Mouse (Mus musculus) megakaryocyte, adult 5-6 weeks (primary cell): ENCODE data around the gene Gpr155. TPM values are rescaled to one million over a fixed set of nuclear protein-coding genes. Genes with fewer than 3 reads are reported as not detected.

Experiments
- ATAC-seq: 2 replicates; pipeline ENCODE4 v1.8.0; 2016; ENCODE audit warnings: mild to moderate bottlenecking, inconsistent platforms; ENCODE audit not compliant: poor library complexity, severe bottlenecking
- total RNA-seq, 2 experiments: library from RNA; stranded (forward) in 1 of 2; stranded (reverse) in 1 of 2; fragments of 153-499, 151-499 nt in 1 of 2; fragments of 221-1000, 200-1000 nt in 1 of 2; gene quantifications; 2 replicates each; pipeline versions ENCODE4 v1.2.3 to v1.2.4; 2015 to 2017

Gene Gpr155
- total RNA-seq, 2 experiments from 2014 or later = 2.5 to 6.0 TPM

DNA sequence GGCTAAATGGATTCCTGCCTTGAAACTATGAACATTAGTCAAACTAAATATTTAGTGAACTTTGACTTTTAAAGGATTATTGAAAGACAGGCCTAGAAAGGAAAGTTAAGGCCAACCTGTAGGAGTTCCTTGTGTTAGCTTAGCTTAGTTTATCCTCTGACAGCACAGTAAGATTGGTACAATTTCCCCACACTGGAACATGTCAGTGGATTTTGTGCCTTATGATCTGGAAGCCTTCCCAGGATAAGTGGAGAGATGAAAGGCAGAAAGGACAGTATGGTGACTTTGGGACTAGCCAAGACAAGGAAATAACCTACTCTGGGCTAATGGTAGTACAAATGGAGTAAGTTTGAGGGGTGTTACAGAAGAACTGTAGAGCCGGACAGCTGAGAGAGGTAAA lies 1.4 kb upstream of the Gpr155 start:
- ATAC-seq = no peak

DNA sequence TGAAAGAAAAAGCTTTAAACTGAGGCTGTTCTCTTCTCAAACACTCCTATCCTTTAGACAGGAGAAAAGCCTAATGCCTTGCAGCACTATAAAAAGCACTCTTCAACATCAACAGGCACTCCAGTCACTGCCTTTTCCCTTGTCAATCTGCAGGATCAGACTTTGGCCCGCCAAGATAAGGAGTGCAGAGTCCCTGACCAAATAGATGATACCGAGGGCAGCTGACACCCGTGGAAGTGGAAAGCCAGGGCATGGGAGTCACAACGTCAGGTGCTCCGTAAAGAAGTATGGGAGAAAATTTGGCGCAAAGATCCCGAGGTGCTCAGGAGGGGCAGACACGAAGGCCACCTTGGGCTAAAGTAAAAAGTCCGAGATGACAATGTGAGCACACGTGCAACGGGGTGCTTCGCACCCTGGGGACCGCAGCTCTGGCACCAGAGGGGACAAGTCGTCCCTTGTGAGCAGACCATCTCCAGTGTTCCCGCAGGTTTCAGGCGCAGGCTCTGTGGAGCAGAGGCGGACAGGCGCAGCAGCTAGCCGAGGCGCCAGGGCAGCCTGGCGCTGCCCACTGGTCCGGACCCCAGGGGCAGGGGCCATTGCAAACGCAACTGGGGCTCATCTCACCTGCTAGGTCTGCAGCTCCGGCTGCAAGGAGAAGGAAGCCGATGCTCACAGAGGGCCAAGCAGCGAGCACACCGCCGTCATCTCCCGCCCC lies 574 bp downstream of the Gpr155 start:
- ATAC-seq = no peak

DNA sequence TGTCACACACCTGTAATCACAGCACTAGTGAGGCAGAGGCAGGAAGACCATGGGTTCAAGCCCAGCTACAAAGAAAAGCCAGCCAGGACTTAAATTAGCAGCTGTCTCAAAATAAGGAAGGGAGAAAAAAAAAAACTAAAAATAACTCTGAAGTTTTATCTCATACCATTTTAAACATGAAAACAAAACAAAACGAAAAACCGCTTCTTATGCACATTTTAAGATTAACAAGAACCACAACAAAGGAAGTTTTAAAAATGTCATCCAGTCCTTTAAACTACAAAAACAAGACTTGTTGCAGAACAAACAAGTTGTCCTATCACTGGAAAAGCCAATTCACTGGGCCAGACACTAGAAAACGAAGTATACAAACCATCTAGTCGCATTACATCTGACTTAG lies 1.2 kb downstream of the Gpr155 start:
- ATAC-seq = no peak

DNA sequence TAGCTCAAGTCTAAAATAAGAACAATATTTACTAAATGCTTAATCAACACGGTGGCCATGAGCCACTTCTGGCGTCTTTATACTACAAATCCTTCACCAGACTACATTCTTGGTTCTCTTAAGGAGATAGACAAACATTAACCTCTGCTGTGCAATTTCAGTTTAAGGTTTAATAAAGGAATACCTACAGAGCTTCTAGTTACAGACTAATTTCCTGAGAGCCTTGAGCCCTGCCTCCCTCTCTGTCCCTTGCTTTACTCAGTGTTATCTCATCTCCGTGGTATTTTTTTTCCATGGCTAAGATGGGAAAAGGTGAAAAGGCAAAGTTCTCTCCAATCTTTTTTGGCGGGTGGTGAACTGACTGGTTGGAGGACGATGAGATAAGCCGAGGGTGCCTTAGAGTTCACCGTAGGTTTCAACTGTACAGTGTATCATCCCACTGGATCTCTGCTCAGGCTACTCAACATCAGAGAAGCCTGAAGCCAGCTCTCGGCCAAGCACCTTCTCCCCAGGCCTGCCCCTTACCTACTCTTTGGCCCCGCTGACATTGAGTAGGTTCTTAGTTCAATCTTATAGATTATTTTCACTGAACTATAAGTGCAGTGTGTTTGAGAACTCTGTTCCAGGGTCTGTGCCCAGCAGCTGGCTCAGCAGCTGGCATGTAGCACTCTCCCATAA lies 5.9 kb downstream of the Gpr155 start:
- no peak for ATAC-seq

DNA sequence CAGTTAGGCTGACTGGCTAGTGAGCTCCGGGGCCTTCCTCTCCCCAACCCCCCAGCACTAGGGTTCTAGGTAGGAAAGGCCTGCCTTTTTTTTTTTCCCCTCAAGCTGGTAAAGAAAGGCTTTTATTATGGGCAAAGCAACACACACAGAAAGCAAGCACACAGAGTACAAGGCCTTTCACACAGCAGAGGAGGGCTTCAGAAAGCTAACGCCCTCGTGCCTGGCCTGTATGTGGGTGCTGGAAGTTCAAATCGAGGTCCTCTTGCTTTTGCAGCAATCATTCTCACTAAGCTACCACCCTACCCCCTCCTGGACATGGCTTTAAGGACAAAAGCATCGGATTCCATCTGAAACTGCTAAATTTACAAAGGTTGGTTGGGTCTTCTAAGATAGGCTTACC lies 6.7 kb downstream of the Gpr155 start:
- ATAC-seq = no peak

DNA sequence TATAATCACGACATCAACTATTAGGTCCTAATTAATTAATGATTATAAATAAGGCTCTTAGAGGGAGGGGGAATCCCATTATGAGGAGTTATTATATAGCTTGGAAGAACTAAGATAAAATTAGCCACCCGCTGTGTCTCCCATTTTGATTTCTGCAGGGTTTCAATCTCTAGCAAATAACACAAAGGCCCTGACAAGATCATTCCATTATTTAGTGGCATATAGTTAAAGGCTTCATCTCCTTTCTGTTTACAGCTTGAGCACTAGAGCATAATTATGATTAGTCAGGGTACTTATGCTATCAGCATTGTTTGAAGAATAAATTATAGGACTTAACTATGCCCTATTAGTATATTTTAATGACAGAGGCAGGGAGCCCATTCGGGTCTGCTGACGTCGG lies 8.0 kb downstream of the Gpr155 start:
- ATAC-seq = no peak

DNA sequence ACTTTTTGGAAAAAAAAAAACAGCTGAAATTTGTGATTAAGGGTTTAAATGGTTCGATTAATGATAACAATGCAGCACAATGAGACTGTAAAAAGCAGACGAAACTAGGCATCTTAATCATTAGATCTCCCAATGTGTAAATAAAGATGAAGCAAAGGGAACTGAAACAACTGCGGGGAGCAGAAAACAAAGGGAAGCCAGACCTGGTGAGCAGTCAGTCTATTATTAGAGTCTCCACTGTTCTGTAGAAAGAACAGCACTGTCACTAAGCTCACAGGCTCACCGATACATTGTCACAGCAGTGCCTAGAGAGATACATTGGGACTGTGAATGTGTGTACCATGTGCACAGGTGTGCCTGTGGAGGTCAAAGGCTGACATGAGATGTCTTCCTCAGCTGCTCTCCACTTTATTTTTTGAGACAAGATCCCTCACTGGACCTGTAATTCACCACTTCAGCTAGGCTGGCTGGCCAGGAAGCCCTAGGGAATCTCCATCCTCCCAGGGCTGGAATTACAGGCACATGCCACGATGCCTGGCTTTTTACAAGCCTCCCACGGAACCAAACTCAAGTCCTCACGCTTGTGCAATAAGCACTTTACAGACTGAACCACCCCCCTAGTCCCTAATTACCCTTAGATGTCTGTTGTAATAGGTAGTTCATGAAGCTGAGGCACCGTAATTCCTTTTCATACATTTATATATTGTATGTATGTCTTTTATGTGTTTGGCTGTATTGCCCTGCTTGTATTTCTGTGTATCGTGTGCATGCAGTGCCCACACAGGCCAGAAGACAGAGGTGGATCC lies 14.6 kb downstream of the Gpr155 start:
- peak; percentile 90 for ATAC-seq

DNA sequence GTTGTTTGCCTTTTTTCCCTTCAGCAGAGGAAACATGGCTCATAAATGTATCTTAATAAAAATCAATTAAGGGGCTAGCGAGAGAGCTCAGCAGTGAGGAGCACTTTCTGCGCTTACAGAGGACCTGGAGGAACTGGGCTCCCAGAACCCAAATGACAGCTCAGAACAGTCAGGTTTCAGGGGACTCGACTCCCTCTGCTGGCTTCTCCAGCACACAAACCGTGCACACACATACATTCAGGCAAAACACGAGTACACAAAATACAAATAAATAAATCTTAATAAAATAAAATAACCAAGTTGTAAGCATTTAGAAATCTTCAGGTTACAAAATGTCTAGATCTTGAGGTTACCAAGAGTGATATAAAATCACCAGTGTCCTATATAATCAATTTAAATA lies 22.9 kb downstream of the Gpr155 start:
- no peak for ATAC-seq

DNA sequence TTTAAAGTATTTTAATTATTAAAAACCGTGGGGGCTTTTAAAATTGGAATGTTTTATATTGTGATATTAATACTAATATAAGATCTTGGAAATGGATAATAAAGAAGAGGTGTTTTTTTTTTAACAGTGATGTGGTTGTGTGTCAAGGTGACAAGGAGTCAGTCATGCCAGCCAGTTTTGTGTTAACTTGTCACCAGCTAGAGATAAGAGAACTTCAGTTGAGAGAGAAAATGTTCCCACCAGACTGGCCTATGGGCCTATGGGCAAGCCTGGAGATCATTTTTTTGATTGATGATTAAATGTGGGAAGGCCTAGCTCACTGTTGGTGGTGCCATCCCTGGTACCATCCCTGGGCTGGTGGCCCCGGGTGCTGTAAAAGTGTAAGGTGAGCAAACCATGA lies 25.8 kb downstream of the Gpr155 start:
- no peak for ATAC-seq

DNA sequence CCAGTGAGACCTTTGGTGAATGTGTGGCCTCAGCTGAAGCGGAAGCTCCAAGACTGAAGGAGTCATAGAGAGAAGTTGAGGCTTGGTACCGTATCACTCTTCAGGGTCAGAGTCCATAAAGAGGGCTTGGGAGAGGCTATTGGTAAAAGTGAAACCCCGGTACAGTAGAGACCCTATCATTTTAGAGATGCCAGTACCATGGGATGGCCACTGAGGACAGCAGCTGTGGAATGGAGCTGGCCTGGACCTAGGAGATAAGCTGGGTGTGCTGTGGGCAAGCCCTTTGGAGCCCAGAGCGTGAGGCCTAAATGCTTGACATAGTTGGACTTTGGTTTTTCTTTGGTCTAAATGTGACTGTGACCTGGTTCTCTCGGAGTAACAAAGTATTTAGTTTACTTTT lies 26.4 kb downstream of the Gpr155 start:
- no peak for ATAC-seq

DNA sequence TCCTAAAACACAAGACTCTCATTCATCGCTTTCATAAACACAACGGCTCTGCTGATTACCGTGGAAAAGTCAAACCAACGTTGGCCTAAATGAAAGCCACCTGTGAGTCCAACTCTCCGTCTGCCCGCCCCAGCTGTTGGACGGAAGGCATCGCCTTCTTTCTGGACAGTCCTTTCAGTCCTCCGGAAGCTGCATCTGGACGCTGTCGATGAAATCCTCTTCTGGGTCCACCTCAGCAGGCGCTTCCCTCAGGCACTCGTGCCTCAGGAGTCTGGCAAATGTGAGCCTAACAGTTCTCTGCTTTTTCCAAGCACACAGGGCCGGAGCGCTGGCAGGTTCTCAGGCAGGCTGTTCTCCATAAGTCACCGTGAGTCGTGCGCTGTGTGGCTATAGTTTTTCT lies 29.4 kb downstream of the Gpr155 start:
- no peak for ATAC-seq

DNA sequence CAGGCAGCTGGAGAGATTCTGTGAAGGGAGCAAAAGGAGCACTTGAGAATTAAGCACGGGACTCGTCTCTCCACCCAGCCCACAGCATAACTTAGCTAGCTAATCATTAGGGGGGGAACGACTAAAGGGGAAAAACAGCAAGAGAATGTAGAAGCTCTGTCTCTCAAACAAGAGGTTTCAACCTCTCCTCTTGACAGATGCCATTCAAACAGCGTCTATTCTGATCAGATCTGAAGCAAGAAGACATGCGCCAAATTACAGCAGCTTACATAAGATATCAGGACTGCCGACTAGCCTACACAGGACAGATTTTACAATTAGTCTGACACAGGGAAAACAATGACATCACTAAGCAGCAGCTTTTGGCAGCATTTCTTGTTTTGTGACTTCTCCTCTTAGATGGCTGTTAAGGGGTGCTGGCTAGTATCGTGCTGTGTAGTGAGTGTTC lies 34.4 kb downstream of the Gpr155 start:
- ATAC-seq = no peak

DNA sequence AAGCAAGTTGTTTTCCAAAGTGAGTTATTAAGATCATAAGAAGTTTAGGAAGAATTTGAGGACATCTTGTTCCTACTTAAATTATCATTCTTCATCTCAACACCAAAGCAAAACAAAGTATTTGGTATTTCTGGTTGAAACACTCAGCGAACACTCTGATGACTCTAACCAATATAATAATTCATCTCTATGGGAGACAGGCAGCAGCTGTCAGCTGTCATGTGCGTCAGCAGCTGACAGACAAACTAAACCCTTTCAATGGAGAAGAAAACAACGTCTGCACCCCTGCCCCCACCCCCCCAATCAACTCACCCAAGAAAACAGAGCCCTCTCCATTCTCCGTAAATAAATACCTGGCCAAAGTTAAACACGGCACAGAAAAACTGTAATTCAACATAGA lies 34.9 kb downstream of the Gpr155 start:
- ATAC-seq = no peak

DNA sequence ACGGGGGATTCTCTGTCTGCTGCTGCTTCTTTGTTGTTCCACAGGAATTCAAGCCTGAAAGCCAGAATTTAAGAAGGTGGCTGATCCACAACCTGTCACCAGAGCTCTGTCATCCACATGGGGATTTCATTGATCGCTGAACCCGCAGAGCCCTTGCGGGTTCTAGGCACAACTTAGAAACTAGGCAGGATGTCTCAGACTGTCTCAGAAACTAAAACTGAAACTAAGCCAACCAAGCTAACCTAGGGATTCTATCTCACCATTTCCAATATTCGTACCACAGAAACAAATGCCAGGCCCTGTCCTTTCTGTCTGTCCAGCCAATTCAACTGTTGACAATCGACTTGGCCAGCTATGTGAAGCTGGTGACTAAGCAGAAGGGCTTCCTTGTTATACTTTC lies 38.2 kb downstream of the Gpr155 start:
- no peak for ATAC-seq

DNA sequence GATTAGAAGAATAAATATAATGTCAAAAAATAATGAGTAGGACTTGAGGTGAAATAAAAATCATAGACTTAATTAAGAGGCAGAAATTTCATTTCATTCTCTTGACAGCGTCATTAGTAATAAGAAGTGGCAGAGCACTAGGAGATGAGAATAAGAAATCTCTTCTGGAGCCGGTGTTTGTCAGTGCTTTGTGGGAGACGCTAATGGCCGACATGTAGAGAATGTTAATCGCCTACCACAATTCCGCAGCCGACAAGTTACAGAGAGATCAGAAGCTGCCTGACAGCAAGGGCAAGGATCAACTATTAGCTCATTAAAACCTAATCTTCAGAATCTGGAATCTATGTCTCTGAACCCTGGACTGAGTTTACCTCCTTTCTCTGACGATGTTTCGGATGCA lies 38.6 kb downstream of the Gpr155 start:
- ATAC-seq = no peak

DNA sequence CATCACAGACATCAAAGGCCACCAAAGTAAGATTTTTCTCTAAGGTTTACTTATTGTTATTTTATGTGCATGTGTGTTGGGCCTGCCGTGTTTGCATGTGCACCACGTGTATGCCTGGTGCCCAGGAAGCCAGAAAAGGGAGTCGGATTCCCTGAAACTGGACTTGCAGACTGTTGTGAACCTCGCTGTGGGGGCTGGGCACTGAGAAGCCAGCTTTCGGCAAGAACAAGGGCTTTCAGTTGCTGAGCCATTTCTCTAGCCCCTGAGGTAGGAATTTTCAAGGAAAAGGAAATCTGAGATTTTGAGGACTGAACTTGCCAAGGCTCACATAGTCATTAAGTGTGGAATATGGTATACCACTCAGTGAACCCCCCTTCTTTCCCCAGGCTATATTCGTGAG lies 39.2 kb downstream of the Gpr155 start:
- ATAC-seq = no peak

DNA sequence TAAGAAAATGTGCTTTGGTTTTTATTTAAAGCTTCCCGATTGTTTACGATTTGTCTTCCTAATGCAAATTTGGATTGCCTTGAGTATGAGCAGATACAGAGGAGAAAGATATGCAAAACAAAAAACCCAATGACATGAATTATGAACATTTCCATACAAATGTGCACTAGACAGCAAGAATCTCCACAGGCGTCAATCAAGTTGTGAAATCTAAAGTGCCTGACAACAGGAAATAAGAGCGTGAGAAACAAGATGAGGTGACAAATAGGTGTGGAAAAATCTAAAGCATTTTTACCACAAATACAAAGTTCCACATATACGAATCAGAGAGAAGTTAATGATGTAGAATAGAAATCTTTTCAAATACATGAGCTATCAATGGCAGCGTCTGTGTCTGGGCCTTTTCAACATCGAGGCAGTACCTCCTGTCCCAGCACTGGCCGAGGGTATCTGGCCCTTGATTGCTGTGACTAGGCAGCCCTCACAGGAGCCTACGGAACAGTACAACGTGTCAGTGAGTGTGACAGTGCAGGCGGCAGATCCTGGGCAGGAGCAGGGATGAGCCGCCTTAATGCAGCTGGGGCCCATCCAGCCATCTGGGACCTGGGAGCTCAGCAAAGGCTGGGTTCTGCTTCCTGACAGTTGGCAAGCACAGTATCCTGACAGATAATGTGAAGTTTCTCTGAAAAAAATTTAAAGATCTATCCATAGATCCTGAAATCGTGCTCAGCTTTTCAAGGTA lies 39.9 kb downstream of the Gpr155 start:
- no peak for ATAC-seq

DNA sequence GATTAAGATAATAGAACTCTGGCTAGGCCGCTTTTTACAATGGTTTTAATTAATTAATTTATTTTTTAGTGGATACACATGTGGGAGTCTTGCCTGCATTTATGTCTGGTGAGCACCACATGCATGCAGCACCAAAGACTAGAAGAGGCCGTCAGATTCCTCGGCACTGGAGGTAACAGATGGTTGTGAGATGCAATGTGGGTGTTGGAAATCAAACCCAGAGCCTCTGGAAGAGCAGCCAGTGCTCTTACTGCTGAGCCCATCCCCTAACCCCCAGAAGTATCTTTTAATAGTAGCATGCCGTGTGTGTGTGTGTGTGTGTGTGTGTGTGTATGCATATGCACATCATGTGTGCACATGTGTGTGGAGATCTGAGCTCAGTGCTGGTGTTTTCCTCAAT lies 41.2 kb downstream of the Gpr155 start:
- no peak for ATAC-seq

DNA sequence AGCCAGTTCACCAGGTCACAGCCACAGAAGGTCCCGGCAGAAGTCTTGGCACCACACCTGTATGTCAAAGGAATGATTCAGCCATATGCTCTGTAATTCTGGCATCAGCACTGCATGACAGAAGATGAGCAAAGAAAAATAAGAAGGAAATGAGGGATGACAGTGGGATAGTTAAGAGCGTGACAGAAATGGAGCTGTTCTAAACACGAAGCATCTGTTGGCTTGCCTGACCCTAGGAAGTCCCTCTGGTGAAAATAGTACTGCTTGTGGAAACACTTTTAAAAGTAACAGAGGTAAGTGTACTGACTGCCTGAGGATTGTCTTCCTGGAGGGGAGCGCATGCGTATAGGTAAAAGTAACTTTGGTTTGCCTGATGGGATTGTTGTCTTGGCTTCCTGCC lies 42.7 kb downstream of the Gpr155 start:
- no peak for ATAC-seq

DNA sequence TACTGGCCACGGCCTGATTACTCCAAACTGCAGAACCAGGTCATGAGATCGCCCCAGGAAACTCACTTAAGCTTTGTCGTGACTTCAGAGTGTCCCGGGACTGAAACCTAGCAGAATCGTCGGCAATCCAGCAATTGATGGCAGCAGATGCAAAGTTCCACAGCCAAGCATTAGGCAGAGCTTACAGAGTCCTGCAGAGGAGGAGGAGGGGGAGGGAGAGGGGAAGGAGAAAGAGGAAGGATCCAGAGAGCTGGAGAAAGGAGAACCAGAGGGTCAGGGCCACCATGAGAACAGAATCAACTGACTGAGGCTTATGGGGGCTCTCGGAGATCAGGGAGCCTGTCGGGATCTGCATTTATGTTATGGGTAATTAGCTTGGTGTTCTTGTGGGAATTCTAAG lies 48.0 kb downstream of the Gpr155 start:
- no peak for ATAC-seq

DNA sequence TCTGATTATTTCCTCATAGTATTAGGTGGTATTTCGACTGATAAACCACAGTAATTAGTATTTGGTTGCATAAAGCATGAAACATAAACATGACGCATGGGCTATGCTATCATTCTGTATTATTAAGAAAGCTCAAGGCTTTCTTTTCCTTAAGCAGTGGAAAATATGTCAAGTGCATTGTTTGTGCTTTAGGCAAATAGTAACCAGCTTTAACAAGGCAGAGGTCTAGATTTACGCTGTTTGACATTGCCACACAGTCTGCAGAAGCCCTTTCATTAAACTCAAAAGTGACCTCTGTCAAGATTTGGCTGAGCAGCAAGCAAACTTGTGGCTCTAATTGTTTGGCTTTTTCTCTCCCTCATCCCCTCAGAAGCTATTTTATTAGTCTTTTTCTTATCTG lies 50.4 kb downstream of the Gpr155 start:
- ATAC-seq = no peak
